Mouse (Mus musculus) embryonic fibroblast, embryonic 13.5 days (primary cell): Measurements from ENCODE around the gene Zfp704. TPM values are rescaled to one million over a fixed set of nuclear protein-coding genes. Genes with fewer than 3 reads are reported as not detected.

Source experiments
- H3K27ac ChIP-seq: 2 replicates; pipeline ENCODE4 v1.5.1; 2012; ENCODE audit warnings: low read length, control low read depth, inconsistent platforms; ENCODE audit not compliant: insufficient read depth
- H3K4me1 ChIP-seq: 2 replicates; pipeline ENCODE4 v1.6.1; 2011; ENCODE audit warnings: low read length; ENCODE audit not compliant: control insufficient read depth, insufficient read depth
- H3K4me3 ChIP-seq: 2 replicates; pipeline ENCODE4 v1.5.1; 2011; ENCODE audit warnings: mild to moderate bottlenecking, control low read depth, low read length; ENCODE audit not compliant: insufficient read depth
- CTCF ChIP-seq: IDR thresholded peaks from 2 replicates; pipeline ENCODE4 v1.5.1; 2011; ENCODE audit warnings: mild to moderate bottlenecking, control low read depth, low read length, moderate library complexity, borderline replicate concordance; ENCODE audit not compliant: insufficient read depth
- POLR2A ChIP-seq: IDR thresholded peaks from 2 replicates; pipeline ENCODE4 v1.6.1; 2011; ENCODE audit warnings: low read depth, mild to moderate bottlenecking, control low read depth, low read length, moderate library complexity
- polyA plus RNA-seq: library from polyadenylated mRNA; stranded (reverse); fragments of >200 nt; gene quantifications from 2 replicates; pipeline ENCODE4 v1.2.4, GENCODE M21; 2011; ENCODE audit warnings: low read depth; ENCODE audit not compliant: missing spikeins, insufficient read length

Gene Zfp704
- polyA plus RNA-seq, 1 experiment = 8.2 TPM

DNA sequence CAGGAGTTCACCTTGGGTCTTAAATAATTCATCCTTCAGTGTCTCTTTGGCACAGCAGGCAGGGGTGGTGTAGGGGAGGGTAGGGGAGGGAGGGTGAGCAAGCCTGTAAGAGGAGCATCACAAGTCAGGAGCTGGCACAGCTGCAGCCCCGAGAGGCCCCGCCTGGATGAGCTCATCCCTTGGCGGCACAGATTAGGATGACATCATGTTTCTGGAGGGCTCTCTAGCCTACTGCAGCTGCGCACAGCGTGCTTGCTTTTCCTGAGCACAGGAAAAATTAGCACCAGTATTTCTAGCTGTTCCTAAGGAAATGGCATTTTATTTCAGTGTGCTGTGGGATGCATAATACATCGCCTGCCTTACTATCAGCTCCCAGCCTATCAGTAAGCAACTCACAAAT is 109.2 kb downstream of the Zfp704 start:
- TF ChIP-seq POLR2A (no peak), CTCF (no peak)
- no peak overlapping the region for H3K27ac ChIP-seq

DNA sequence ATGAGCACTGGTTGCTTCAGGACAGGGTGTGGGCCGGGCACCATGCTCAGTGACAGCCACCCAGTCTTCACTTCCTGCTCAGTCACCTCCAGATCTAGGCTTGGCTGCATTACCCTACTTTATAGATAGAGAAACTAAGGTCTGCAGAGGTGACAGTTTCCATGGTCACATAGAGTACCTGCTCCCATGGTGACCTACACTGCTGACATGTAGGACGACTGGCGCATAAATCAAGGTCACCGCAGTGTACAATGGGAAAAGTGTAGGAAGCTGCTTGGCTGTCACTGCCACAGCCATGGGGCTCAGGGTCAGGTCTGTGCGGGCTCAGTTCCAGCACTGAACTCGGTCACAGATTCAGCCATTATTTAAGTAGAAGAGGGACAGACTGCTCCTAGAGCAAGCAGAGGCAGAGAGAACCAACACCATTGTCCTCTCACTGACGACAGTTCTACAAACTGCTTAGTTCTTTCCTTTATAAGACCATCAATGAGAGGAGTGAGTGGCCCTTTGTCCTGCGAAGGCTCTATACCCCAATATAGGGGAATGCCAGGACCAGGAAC is 109.8 kb downstream of the Zfp704 start:
- no peak for TF ChIP-seq POLR2A
- no peak for TF ChIP-seq CTCF
- peaks cover 15% of the 10 kb centered on the region for H3K4me1 ChIP-seq
- no peak overlapping the region for H3K27ac ChIP-seq
- H3K4me3 ChIP-seq = no peak overlapping the region

More for the DNA sequence above, 109.2 kb downstream of the Zfp704 start:
- peaks cover 16% of the 10 kb centered on the region for H3K4me1 ChIP-seq
- H3K4me3 ChIP-seq = no peak overlapping the region

DNA sequence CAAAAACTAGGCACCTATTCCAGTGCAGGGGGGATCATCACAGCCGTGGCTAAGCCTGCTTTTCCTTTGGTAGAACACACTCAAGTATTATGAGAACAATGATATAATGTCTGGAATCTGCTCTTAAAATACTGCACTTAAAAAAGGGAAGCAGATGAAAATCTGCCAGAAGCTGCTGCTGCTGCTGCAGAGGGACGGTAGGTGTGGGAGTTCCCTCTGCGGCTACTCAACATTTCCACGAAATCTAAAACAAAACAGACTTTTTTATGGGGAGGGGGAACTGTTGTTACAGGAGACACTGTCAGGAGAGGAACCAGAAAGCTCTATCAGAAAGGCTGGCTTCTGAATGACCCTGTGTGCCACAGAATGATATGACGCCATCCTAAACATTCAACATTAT is 110.4 kb downstream of the Zfp704 start:
- TF ChIP-seq POLR2A (no peak), CTCF (no peak)
- Histone ChIP-seq H3K4me1 (peaks cover 15% of the 10 kb centered on the region), H3K27ac (no peak overlapping the region), H3K4me3 (no peak overlapping the region)

DNA sequence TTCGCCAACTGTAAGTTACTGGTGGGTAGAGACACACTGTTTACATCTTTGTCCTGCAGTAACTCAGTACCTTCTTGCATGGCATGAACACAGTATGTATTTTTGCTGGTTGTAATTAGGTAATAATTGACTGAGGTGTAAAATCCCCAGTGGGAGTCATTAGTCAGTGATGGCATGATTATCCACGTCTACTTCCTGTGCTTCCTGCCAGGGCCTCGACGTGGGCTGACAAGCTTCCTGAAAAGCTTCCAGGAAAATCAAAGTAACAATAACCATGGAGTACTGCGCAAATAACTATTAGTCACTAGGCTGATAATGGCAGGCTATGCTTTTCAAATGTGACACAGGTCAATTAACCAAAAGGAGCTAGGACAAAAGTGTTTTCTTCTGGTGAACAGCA is 112.6 kb downstream of the Zfp704 start:
- TF ChIP-seq POLR2A (no peak), CTCF (no peak)
- Histone ChIP-seq H3K4me3 (no peak overlapping the region), H3K27ac (no peak overlapping the region), H3K4me1 (peaks cover 16% of the 10 kb centered on the region)

DNA sequence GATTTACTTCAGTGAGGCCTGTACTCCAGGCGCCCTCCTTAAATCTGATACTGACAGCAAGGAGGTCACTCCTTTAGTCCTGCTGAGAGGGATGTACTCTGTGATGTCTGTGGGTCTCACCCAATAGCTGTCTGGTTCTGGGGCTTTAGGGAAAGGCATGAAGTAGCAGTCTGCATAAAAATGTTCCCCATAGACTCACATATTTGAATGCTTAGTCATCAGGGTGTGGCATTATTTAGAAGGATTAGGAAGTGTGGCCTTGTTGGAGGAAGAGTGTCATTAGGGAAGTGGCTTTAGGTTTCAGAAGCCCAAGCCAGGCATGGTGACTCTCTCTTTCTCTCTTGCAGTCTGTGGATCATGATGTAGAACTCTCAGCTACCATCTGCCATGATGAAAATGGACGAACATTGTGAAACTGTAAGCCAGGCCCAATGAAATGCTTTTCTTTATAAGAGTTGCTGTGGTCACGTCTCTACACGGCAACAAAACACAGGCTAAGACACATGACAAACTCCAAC is 118.1 kb downstream of the Zfp704 start:
- TF ChIP-seq POLR2A = no peak
- no peak for TF ChIP-seq CTCF
- 0 out of 2 replicates have a peak, but pooled peaks cover 2% of the 10 kb centered on the region for H3K4me1 ChIP-seq
- H3K4me3 ChIP-seq = no peak overlapping the region
- H3K27ac ChIP-seq = no peak overlapping the region

DNA sequence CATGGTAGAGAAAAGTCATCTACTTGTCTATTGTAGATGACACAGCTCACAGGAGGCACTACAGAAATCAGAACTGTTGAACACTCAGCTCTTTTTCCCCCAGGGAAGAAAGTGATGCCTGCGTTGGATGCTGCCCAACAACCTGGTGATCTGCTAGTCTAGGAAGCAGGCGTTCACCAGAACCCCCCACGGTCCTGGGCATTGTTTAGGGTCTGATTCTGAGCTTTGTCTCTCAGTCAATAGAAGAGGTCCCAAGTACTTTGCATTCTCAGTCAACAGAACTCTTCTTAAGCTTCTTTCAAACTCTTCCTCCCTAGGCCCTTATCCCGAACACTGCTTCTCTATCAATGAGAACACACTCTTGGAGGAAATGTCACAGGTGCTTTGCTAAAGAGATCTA is 122.2 kb downstream of the Zfp704 start:
- no peak overlapping the region for H3K4me3 ChIP-seq
- H3K27ac ChIP-seq = no peak overlapping the region
- no peak for TF ChIP-seq POLR2A
- TF ChIP-seq CTCF = no peak
- H3K4me1 ChIP-seq = 0 out of 2 replicates have a peak, but pooled peaks cover 2% of the 10 kb centered on the region

DNA sequence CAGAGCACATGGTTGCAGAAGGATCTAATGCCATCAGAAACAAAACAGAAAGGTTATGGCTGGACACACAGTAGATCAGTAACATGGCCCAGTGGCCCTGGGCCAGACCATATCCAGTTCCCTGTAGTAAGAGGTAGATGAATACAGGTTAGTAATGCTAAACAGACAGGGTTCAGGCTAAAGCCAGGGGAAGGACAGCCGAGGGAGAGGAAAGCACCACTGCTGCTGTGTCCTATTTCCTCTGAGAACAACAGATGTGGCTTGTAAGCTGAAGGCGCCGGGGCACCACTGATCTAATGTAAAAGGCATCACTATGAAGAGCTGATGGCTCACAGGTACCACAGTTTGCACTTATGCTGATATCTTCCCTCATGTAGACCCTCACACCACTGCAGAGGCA is 124.4 kb downstream of the Zfp704 start:
- Histone ChIP-seq H3K27ac (no peak overlapping the region), H3K4me3 (no peak overlapping the region), H3K4me1 (no peaks in the 10 kb centered on the region)
- TF ChIP-seq POLR2A (no peak), CTCF (no peak)

DNA sequence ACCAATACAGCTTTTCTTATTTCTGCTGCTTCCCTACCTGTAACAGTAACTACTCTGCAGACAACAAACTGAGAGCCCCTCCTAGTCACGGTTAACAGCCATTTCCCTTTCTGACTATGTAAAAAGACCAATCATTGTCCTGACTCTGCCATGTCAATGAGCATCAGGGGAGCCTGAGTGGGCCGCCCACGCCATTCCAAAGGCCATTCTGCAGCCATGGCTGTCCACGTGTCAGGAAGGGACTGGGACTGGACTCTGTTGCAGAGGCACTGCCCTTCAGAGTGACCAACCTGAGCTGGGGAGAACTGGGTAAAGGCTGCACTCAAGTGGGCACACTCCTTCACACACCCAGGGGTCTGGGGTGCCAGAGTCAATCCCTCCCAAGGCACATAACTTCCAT is 127.9 kb downstream of the Zfp704 start:
- Histone ChIP-seq H3K4me3 (no peak overlapping the region), H3K4me1 (no peaks in the 10 kb centered on the region), H3K27ac (no peak overlapping the region)
- TF ChIP-seq CTCF (no peak), POLR2A (no peak)

DNA sequence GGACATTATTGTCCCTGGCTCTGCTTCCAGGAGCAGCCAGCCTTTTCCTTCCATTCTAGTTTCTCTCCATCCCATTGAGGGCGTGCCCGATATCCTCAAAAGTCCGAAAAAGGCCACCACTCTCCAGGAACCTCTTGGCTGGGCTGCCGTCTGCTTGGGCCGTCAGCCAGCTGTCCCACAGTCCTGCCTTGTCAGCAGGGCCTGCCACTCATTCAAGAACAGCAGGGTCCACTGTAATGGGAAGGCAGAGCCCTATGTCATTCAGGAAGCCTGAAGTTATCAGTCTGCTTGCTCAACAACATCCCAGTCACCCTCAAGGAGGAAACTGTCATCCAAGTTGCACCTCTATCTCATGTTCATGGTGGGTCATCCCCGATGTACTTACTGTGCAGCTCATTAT is 128.5 kb downstream of the Zfp704 start:
- no peak overlapping the region for H3K4me3 ChIP-seq
- H3K27ac ChIP-seq = no peak overlapping the region
- TF ChIP-seq CTCF (no peak), POLR2A (no peak)
- H3K4me1 ChIP-seq = no peaks in the 10 kb centered on the region

DNA sequence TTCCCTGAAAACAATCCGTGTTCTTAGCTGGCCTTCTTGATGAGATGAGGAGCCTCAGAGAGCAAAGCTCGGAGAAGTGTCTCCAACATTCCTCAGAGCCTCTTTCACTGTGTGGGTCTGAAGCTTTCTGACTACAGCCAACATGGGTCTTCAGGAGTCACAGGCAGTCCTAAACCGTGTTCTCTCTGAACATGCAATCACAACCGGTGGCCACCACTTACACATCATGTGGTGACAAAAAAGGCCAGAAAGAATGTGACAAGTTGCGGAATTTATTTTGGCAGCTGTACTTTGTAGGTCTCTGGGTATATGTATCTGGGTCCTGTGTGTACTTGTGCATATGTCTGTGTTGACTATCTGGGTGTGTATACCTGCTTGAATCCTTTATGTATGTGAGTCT is 128.9 kb downstream of the Zfp704 start:
- TF ChIP-seq POLR2A (no peak), CTCF (no peak)
- Histone ChIP-seq H3K4me3 (no peak overlapping the region), H3K4me1 (no peaks in the 10 kb centered on the region), H3K27ac (no peak overlapping the region)
